Mouse (Mus musculus) regulatory T cell (primary cell): ENCODE results near the gene Kif1c.

Experiments
- in situ Hi-C: fragments of 300-600 bp; cut with MboI, MseI; formaldehyde crosslinking; loops from one replicate; pipeline ENCODE4 v1.15.1; 2025; ENCODE audit warnings: high pct_unique_total_duplicates

Kif1c gene

GRCm38 (mm10) chr11:70664741-70665140 lies 35.6 kb upstream of the Kif1c start:
- in situ Hi-C loops, result loop anchor here (25.0 kb wide), 1 partner anchor 1252 kb away; the partner anchor contains the start of gene Kdm6b

- in situ Hi-C loops, result loop anchor here (25.0 kb wide), 1 partner anchor 1254 kb away; the partner anchor contains the start of gene Kdm6b
These were observed 33.7 kb upstream of the Kif1c start for GRCm38 (mm10) chr11:70666687-70667086.

DNA sequence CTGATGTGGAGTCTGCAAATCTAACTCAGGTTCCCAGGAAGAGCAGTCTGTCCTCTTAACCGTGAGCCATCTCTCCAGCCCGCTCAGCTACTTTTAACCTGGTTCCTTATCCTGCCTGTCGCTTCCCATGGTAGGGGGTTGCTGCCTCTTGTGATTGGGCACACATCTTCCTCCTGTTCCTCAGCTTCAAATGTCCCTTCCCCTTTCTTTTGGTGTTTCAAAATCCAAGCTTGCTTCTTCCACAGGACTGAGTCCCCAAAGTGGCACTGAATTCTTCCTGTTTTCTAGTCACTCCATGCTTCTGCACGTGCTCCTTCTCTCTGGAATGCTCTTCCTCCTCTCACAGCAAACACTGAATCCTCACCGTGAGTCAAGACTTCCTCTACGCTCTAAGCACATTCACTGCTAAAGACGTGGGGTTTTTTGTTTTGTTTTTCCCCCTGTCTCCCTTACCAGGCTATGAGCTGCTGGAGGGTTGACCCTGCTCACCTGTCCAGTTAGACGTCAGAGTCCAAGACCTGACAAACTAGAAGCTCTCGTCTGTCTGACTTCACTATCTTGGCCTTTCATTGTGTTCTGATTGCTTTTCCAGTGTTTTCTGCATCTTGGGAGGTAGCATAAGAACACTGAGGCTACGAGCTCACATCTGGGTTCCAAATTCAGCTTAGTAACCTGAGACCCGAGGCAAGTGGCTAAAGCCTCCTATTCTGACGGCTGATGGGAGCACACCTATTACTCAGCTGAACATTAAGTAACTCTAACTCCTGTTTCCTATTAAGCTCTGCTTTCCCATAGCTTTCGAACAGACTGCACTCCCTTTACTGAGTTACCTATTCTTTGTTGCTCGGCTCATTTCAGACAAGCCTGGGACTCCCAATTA lies 32.8 kb upstream of the Kif1c start:
- in situ Hi-C loops, result loop anchor here (25.0 kb wide), 1 partner anchor 1255 kb away; the partner anchor contains the start of gene Kdm6b

DNA sequence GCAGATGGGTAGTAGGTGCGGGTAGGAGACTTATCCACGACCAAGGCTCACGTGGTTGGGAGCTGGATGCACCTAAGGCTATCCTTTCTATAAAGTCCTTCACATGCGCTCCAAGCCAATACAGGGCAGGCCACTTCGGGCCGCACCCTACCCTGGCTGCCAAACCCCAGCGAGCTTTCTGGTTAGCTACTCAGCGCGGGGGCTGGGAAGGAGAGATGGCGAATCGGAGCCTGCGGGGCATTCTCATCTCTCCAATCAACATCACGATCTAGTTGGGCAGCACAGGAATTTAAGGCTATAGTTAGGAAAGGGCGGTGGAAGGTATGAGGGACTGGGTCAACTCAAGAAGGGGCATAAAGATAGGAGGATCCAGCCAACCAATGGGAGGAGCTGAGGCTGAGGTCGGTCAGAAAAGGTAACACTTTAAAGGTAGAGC lies 32.0 kb upstream of the Kif1c start:
- in situ Hi-C loops, result loop anchor here (25.0 kb wide), 1 partner anchor 1256 kb away; the partner anchor contains the start of gene Kdm6b

GRCm38 (mm10) chr11:70668771-70669505 lies 31.4 kb upstream of the Kif1c start, which contains the start of gene Spag7:
Gene Spag7 (minus strand): TSS chr11:70669416.
- in situ Hi-C loops, result loop anchor here (25.0 kb wide), 1 partner anchor 1257 kb away; the partner anchor contains the start of gene Kdm6b

GRCm38 (mm10) chr11:70669582-70670345 lies 30.6 kb upstream of the Kif1c start:
- in situ Hi-C loops, result loop anchor here (25.0 kb wide), 1 partner anchor 1257 kb away; the partner anchor contains the start of gene Kdm6b

DNA sequence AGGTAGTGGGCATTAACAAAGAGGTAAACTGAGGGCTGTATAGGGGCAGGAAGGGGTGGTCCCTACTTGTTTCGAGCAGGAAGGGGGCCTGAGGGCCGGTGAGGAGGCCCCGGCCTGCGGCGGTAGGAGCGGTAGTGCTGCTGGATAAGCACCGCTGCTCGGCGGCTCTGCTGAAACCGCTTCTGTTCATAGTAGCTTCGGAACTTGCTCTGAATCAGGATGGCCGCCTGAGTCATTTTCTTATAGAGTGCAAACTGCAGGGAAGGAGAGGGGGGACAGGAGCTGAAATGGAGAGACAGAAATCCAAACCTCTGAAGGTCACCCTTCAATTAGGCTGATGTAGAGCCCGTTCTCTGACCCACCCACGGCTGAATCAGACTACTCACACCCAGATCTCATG lies 29.9 kb upstream of the Kif1c start:
- in situ Hi-C loops, result loop anchor here (25.0 kb wide), 1 partner anchor 1258 kb away; the partner anchor contains the start of gene Kdm6b

- in situ Hi-C loops, result loop anchor here (25.0 kb wide), 1 partner anchor 1259 kb away; the partner anchor contains the start of gene Kdm6b
These were observed 28.9 kb upstream of the Kif1c start for GRCm38 (mm10) chr11:70671333-70672047.

DNA sequence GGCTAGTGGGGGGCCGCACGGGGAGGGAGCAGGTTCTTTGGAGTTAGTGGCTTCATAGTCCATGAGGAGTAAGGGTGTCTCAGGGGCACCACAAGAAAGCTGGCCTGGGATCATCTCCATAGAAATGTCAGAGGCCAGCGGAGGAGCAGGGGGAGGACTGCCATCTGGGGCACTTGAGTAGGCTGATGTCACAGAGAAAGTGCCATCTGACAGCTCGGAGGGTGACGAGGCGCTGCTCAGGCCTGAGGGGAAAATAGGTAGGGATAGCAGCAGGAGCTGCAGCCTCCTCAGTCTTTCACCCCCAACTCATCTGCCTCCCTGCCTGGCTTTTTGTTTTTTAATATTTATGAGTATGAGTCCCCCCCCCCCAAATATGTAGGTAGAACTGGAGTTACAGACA lies 26.3 kb upstream of the Kif1c start:
- in situ Hi-C loops, result loop anchor here (25.0 kb wide), 1 partner anchor 1262 kb away; the partner anchor contains the start of gene Kdm6b

- in situ Hi-C loops, result loop anchor here (25.0 kb wide), 1 partner anchor 1262 kb away; the partner anchor contains the start of gene Kdm6b
These were observed 25.8 kb upstream of the Kif1c start for GRCm38 (mm10) chr11:70674501-70674900.

DNA sequence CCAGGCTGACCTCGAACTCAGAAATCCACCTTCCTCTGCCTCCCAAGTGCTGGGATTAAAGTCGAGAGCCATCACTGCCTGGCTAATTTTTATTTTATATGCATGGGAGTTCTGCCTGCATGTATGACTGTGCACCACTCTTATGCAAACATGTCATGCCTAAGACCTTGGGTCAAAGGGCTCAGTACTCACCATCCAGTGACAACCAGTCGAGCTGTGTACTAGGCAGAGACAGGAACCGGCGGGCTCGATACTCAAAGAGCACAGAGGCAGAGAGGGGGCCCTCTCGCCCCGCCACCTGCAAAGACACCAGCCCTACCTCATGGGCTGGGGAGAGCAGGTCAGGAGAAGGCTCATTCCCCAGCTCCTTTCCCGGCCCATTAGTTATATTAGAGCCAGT lies 22.3 kb upstream of the Kif1c start:
- in situ Hi-C loops, result no loop called here

DNA sequence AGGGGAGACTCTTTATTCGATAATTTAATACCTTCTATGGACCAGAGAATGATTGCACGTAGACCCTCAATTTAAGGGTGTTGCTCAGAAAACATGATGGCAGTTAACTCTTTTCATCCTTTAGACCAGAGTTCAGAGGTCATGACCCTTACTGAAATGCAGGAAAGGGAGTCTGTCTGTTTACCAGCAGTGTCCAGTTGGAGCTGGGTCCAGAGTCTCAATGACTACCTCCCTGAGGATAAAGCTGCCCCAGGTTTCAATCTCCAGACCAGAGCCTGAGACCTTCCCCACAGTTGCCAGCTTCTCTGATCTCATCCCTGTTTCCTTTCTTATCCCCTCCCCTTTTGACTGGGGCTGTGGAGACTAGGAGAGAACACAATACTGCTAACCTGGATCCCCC lies 21.8 kb upstream of the Kif1c start:
- in situ Hi-C loops, result no loop called here

DNA sequence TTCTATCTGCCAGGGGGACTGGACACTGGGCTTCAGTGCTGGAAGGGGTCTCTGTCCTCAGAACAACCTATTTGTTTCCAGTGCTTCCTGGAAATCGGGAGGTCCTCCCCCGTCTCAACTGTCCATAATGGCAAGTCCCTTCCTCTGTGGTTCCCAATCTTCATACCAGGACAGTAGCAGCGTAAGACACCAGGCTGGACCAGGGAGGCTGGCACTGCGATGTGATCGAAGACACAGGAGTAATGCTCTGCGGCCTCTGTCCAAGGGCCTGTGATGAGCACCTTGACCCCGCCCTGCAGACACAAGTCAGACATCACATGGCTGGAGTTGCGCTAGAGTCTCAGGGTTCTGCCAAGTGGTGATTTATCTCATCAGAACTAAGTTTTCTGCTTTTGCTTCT lies 21.0 kb upstream of the Kif1c start:
- in situ Hi-C loops, result no loop called here

- in situ Hi-C loops, result no loop called here
These were observed 20.5 kb upstream of the Kif1c start for GRCm38 (mm10) chr11:70679894-70680293.

- in situ Hi-C loops, result no loop called here
These were observed 19.2 kb upstream of the Kif1c start for GRCm38 (mm10) chr11:70681170-70681569.

- in situ Hi-C loops, result no loop called here
These were observed 18.3 kb upstream of the Kif1c start for GRCm38 (mm10) chr11:70681897-70682581.

DNA sequence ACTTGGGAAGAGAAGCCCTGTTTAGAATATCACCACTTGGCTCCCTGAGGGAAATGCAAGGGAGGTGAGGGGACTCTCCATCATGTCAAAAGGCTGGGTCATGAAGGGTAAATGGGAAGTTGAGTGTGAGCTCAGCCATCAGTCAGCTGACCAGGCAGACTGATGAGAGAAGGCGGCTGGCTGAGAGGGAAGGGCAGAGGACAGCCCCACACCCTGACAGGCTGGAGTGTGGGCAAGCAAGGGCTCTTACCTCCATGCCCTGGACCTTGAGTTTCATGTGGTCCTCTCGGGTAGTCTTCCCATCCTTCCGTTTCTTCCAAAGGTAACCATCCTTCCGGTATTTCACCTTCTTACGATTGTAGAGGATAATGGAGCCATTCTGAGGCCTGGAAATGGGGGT lies 16.7 kb upstream of the Kif1c start:
- in situ Hi-C loops, result no loop called here

DNA sequence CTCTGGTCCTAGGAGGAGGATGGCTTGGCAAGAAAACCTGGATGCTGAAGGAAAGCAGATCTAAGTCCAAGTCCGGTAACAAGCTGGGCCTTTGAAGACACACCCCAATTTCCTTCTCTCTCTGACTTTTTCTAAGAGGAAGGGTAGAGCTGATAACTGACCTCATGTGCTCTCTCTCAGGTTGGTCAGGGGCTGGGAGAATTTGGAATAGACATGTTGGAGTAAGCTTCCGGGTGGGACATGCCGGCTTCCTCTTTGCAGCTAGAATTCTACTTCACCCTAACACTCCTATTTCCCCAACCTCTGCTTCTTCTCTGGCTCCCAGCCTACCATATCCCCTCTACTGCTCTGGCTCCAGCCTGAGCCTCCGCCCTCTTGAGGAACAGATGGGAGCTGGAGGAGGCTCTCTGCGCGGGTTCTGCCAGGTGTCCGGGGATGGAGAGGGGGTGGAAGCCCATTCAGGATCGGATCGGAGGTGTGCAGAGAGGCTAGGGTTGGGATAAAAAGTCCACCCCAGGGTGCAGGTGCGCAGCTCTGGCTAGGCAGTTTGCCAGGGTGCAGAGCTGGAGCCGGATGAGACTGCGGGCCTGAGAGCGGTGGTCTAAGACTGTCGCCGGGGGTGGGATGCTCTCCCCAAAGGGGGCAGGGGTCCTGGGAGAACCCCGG lies 13.3 kb upstream of the Kif1c start:
- in situ Hi-C loops, result loop anchor here (5.0 kb wide), 1 partner anchor 65 kb away; no protein-coding TSS in a partner anchor

DNA sequence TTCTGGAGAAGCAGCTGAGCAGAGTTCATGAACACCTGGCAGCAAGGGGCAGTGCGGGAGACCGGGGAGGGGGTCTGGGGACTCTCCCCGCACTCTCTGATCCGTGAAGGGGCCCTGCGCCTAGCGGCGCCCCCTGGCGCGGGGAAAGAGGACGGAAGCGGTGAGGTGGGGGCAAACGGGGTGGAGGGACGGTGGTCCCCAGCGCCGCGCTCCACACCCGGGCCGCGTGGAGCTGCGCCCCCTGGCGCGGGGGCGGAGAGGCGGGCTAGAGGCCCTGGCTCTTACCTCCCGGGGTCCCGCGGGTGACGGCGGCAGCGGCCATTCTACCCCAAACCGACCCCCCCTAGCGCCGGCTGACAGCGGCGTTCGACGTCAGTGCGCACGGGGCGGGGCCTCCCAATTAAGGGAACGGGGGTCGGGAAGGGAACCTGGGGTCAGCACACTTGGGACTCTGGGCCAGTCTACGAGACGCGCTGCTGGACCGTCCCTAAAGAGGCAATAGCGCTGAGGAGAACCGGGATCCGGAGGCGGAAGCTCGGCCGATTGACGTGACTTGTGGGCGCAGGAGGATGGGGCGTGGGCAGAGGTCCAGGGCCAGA lies 12.6 kb upstream of the Kif1c start, which contains the start of gene Camta2:
Gene Camta2, minus strand, starts transcription at position 505 of the 599 bp plus-strand sequence.
- in situ Hi-C loops, result loop anchor here (5.0 kb wide), 1 partner anchor 65 kb away; no protein-coding TSS in a partner anchor
